Mouse (Mus musculus): Measurements from ENCODE around the gene Opn1mw.
"Not testable (repeated sequence)": the region's sequence is repeated elsewhere in the genome, so short reads cannot be mapped to it uniquely, and the experiment has no call there.

The Opn1mw gene

DNA sequence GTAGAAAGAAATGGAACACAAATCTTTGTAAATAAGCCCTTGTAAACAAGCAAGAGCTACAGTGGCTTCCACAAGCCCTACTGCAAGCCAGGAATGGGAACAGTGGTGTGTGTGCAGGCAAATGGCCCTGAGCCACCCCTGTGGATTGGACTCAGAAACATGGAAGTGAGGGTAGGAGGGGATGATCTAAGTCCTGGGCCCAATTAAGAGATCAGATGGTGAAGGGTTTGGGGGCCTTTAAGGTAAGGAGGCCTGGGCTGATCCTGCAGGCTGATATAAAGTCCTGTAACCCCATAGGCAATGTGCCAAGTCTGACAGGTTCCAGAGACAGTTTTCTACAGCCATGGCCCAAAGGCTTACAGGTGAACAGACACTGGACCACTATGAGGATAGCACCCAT lies at the start of gene Opn1mw:
TSS of gene Opn1mw (plus strand) at position 301 of the 400 bp plus-strand sequence.
- DNase-seq: no peak

DNA sequence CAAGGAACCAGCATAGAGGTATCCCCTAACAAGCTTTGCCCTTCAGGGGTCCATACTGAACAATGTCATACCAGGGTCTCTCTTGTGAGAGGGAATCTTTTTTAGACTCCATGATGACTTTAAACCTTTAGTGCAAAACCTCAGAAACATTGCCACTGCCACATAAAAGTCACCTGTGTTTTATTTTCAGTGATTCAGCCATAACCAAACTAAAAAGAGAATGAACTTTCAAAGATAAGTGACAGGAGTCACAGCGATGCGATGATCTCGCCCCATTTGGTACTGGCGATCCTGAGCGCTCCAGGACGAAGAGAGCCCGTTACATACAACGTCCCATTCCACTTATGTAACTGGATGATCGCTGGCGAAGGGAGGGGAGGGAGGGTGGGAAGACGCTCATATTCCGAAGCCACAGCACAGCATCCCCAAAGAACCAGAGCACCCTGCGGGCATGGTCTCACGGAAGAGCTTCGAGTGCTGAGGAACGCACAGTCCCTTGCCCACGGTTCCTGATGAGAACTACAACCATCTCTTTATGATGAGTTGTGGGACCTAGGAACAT lies 42.9 kb upstream of the Opn1mw start:
- no peak for DNase-seq

DNA sequence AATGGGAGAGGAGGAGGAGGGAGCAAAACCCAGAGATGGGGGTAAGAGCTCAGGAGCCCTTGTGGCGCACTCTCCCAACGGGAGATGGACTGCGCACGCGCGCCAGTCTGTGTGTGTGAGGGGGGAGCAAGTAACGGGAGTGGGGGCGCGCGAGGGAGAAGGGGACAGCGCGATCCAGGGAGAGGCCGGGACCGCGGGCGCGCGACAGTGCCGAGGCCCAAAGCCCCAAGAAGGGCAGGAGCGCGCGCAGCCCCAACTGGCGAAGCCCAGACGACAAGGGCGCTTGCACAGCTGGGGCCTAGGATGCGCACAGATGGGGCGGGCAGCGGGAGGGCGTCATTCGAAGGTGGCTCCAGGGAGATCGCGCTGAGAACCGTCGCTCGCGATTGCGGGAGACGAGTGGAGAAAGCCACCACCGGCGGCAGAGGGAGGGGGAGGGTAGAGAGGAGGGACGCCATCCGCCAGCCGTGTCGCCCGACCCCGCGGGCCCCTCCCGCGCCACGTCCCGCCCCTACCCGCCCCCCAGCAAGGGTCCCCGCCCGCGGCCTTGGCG lies 42.2 kb upstream of the Opn1mw start:
- DNase-seq: peak; percentile 86

DNA sequence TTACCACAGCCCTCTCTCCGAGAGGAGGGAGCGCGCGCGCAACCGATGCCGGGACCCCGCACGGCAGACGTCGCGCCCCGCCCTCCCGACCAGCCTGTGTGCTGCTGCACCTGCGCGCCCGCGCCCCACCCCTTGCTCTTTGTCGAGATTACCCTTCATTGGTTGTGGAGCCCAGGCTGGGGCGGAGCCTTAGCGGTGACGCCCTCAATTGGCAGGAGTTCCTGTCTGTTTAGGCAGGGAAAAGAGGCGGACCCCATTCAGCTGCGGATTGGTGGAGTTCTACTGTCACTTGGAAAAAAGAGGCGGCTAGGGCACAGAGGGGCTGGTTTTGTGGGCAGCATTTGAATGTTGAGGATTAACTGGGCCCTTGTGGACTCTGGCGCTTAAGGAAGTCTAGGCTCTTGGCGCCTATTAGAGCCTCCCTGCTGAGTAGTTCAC lies 41.6 kb upstream of the Opn1mw start:
- peak; percentile 99 for DNase-seq

DNA sequence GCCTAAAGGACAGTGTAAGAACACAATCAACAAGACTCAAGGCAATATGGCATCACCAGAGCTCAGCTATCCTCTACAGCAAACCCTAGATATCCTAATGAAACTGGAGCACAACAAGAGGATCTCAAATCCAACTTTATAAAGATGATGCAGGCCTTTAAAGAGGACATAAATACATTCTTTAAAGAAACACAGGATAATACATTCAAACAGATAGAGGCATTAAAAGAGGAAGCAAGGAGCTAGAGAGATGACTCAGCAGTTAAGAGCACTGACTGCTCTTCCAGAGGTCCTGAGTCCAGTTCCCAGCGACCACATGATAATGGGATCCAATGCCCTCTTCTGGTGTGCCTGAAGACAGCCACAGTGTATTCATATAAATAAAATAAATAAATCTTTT lies 32.1 kb upstream of the Opn1mw start:
- DNase-seq: no peak

DNA sequence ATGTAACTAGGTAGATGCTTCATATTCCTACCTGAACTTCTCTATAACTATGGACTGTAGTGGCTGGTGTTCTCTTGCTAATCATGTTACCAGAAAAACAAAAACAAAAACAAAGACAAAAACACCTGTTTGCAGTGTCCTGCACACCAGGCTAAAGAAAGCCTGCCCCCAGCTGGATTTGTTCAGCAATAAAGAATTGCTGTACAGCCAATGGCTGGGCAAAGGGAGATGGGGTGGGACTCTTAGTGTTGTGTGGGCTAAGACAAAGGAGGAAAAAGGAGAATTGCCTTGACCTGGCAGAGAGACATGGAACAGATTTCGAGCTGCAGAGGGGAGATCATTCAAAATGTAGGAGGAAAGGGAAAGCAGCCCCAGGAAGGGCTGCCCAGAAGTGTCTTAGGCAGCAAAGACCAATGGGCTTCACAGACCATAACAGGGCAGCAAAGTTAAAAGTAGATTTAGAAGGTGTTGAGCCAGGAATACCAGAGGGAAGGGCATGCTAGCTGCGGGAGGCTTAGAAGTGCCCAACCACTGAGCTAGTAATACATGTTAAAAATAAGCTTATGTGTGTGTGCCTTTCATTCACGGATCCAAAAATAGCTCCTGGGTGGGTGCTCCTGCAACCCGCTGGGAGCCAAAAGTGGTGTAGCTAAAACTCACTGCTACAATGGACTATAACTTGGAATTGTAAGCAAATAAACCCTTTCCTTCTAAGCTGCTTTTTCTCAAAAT lies 23.6 kb upstream of the Opn1mw start:
- no peak for DNase-seq

DNA sequence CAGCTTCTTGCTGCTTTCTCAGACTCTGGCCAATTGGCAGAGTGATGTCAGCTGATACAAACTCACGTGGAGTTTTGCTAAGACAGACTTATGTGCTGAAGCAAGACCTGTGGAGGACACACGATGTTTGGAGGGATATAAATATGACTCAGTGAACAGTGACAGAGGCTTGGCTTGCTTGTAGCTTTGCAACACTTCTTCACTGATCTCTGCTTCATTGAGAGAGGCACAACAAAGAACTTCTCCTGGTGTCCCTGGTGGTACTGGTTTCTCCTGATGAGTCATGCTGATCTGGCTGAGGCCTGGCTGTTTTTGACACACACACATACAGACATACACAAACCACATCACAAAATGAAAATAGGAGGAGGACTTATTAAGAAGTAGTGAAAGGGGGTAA lies 21.3 kb upstream of the Opn1mw start:
- no peak for DNase-seq

DNA sequence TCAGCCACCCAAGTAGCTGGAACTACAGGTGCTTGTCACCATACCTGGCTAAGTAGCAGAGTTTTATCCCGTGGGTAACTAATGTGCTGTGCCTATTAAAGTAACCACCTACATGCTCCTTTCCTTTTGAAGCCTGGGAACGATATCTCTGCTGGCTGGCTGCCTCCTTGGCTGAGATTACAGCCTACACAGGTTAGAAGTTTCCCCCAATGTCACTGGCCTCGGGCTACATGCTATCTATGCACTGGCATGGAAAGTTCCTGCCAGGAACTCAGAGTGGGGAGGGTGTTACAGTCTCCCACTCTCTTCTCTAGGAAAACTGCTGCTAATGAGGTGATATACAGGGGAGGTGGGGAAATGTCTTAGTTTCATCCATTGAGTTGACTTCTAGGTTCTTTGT lies 18.5 kb upstream of the Opn1mw start:
- DNase-seq: no peak

DNA sequence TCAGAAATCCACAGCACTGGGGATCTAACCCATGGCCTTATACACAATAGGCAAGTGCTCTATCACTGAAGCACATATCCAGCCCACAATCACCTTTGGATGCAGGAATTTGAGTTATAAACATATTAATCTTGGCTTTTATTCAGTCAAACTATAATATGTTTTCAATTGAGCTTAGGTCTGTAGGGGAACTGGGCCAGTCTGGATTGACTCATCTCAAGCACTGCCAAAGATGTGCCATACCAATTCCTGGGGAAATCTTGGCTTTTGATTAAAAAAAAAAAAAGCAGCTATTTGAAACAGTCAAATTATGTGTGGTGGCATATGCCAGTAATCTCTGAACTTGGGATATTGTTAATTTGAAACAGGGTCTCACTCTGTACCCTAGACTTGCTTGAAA lies 13.2 kb upstream of the Opn1mw start:
- DNase-seq: no peak

DNA sequence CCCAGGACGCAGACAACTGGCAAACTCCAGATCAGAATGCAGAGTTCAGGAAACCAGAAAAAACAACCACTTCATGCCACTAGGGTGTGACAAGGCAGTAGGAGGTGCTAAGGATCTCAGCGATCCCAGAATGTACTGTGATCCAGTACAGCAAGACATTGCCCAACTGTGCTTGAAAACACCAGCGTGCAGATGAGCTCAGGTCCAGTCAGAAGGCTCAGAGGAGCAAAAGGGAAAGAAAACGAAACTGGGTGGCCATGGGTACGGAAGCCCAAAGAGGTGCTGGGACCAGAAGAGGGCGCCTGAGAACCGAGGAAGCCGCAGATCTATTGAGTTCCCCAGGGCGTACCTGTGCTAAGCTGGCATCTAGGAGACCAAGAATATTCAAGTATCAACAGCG lies 11.8 kb upstream of the Opn1mw start:
- DNase-seq: peak; percentile 75

DNA sequence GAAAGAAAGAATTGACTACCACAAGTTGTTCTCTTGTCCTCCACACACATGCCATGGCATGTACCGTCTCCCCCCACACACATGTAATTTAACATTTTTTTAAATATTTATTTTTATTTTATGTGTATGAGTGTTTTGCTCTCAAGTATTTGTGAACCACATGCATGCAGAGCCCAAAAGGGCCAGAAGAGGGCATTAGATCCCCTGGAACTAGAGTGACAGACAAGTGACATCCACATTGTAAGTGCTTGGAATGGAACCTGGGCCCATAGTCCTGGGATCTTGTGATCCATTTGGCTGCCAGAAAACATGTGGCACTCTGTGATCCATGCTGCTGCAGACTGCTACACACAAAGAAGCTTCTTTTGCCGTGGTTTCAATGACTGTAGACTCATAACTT lies 2.3 kb upstream of the Opn1mw start:
- DNase-seq: peak; percentile 5

DNA sequence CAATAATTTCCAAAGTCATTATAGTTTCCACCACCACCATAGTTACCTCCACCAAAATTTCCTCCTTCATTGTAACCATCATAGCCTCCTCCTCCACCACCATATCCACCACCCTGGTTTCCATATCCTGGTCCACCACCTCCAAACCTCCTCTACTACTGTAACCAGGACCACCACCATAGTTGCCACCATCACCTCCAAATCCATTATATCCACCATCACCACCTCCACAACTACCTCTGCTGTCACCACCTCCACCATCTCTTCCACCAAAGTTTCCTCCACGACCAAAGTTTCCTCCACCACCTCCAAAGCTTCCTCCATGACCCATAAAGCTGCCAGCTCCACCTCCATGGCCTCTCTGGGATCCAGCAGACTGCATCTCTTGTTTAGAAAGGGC lies 8.0 kb downstream of the Opn1mw start, which contains the start of gene Mecp2:
TSS of gene Mecp2 (minus strand) at position 101 of the 400 bp plus-strand sequence.
- not testable (repeated sequence) for DNase-seq

DNA sequence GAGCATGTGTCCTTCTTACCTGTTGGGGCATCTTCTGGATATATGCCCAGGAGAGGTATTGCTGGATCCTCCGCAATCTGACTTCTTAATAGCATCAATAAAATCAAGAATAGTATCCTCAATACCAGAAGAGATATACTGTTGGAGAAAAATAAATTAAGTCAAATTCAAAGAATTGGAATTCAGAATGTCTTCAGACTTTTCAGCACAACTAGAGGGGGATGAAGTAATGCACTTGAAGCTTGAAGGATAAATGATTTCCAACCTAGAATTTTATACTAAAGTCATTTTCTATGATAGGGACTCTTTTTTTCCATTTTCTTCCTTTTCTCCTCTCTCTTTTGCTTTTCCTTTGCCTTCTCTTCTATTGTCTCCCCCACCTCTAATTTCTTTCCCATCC lies 40.5 kb downstream of the Opn1mw start, which contains the start of gene Tex28:
TSS of gene Tex28 (minus strand) at position 101 of the 400 bp plus-strand sequence.
- DNase-seq: no peak

DNA sequence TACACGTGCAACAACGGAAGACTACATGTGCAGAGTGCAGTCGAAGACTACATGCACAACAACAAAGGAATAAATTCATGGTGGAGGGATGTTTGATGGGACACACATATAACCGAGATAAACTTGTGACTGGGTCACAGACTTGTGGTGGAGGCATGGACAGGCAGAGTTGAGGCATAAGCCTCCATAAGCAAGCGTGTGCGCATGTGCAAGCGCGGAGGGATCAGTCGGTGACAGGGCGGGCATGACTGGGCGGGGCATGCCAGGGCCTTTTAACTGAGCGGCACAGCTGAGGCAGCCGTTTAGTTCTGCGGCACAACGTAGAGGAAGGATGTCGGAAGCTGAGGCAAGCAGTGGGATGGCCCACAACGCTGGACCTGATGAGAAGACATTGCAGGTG lies 49.7 kb downstream of the Opn1mw start, which contains the start of gene Tktl1:
TSS of gene Tktl1 (plus strand) at position 301 of the 400 bp plus-strand sequence.
- DNase-seq: no peak

All from lung, postnatal 10 days (tissue).